Mouse (Mus musculus): ENCODE results near the gene Nhej1. TPM values are rescaled to one million over a fixed set of nuclear protein-coding genes. Genes with fewer than 3 reads are reported as not detected.
A peak's percentile ranks its signal among the peaks of the same experiment; 100 is the strongest.

Nhej1 gene
- total RNA-seq, 2 experiments from 2014 or later: 5.6 to 10.1 TPM

DNA sequence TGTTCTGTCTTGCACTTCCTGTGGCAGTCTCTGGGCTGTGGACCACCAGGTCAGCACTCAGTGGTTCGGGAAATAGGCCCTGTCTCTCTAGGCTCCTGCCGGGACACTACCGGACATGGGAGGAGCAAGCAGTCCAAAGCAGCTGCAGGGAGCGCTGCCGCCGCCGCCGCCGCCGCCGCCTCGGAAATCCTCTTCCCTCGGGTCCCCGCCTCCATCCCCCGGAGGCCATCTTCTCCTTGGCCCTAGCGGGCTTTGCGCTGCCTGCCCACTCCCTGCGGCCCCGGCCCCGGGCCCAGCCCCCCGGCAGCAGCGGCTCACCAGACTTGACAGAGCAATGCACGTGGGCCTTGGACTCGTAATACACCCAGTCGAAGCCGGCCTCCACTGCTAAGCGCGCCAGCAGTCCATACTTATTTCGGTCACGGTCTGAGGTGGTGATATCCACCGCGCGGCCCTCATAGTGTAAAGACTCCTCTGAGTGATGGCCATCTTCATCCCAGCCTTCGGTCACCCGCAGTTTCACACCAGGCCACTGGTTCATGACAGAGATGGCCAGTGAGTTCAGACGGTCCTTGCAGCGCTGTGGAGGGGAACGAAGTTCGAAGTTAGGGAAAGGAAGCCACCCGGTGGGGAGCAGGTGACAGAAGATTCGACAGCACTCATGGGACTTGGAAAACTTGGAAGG lies 176.9 kb downstream of the Nhej1 start:
- peak; percentile 46 for ATAC-seq (replicated peaks; ENCODE audit: poor library complexity, severe bottlenecking)

DNA sequence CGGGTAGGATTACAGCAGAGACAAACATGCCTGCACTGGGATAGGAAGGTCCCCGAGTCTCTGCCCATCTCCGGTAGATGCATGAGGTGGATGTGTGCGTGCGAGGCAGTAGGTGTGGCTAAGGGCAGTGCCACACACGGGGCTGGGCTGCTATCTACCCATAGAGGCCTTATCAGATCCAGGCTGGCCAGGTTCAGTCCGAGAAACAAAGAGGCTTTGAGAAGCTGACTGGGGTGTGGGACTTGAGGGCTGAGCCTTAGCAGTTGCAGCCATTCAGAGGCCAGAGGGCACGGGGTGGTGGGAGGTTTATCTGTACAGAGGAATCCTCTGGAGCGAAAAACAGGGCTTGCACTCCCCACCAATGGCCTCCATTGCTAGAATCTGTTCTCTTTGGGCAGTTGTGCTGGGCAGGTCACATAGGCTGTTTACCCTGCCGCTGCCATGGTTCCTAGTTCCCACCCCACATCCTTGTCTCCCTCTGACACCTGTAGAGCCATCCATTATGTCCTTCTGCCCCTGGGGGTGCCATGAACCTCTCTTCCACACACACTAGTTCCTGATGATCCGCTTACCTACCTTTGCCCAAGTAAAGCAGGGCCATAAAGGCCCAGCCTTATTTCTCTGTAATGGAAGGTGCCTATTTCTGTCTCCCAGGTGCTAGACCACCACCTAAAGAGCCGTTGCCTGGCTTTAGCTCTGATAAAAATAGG lies 183.2 kb downstream of the Nhej1 start:
- ATAC-seq (replicated peaks; ENCODE audit: poor library complexity, severe bottlenecking): no peak

DNA sequence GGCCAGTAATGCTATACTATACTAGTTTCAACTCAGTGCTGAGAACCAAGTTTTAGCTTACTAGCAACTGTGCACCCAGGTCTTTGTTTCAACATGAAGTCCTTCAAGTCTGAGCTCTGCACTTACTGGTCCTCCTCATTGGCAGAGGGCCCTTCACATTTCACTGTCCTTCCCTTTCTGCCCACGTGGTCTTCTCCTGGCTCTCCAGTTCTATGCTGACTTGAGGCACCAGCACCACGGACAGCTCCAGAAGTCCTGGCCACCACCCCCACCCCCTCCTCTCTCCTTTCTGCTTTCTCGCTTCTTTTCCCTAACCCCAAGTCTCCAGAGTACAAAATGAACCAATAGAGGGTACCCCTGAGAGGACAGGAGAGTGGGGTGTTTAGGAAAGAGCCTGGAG lies 185.2 kb downstream of the Nhej1 start:
- 0 out of 2 replicates have a peak, but pooled peaks have one; percentile 35 for ATAC-seq (replicated peaks; ENCODE audit: poor library complexity, severe bottlenecking)

DNA sequence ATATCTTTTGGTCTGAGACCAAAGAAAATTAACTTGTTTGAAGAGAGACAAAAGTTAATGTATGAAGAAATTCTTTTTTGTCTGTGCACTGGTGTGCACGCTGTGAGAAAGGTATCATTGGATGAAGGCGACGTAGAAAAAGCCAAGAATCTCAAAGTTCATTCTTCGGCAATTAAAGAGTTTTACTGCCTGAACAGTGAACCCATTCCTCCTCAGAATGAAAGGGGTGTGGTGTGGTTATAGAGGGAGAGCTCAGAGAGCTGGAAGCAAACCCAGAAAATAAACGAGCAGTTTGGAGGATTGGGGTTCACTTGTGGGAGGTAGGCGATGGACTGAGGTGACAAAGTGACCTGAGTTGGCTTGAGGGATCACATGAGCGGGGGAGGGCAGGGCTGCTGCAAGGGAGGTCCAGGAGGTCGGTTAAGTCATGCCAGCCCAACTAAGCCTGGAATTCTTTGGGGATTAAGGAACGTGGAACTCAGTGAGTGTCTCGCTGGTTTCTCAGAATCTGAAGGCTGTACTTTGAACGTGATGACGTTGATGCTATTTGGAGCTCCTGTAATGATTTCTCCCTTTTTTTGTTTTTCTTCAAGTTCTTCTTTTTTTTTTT lies 188.7 kb downstream of the Nhej1 start:
- ATAC-seq (replicated peaks; ENCODE audit: poor library complexity, severe bottlenecking): no peak

DNA sequence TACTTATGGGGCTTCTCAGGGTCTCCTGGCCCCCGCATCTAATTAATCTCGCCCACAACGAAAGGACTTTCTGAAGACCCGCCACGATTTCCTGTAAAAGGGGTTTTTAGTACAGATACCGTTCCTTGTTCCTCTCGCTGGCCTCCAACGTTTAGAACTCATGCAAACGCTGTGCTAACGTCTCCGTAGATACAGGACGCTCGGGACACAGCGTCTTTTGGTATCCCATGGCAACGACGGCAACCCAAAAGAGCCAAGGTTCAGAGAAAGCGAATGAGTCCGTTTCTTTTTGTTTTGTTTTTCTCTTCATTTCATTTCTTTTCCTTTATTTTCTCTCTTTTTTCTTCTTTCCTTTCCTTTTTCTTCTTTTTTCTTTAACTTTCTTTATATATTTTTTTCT lies 189.6 kb downstream of the Nhej1 start, which contains the start of gene Cfap65:
Cfap65 (minus strand) TSS at position 198 of the 400 bp plus-strand sequence.
- ATAC-seq (replicated peaks; ENCODE audit: poor library complexity, severe bottlenecking): no peak

DNA sequence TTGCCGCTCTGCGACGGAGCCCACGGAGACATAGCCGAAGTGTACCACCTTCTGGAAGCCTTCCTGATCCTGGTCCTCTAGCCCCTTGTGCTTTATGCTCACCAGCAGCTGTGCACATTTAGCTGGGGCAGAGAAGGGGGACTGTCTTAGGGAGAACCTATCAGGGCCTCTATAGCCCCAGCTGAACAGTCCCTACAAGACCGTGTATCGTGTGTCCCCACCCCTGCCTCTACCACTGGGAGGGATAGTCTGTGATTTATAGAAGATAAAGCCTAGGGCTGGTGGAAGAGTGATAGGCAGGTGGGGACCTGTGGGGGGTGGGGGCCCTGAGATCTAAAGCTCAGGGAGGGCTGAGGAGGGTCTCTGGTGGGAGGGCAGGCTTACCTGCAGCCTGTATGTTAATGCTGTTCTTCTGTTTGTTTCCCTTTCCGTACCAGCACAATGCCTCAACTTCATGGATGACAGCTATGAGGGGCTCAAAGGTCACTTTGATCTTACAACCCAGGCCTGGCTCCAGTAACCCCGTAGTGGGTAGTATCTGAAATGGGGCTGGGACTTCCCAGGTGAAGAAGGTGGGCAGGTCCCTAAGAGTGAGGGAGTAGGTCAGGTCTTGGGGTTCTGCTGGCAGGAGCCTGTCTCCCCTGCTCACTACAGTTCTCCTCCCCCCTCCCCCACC lies 197.2 kb downstream of the Nhej1 start:
- ATAC-seq (replicated peaks; ENCODE audit: poor library complexity, severe bottlenecking): no peak

DNA sequence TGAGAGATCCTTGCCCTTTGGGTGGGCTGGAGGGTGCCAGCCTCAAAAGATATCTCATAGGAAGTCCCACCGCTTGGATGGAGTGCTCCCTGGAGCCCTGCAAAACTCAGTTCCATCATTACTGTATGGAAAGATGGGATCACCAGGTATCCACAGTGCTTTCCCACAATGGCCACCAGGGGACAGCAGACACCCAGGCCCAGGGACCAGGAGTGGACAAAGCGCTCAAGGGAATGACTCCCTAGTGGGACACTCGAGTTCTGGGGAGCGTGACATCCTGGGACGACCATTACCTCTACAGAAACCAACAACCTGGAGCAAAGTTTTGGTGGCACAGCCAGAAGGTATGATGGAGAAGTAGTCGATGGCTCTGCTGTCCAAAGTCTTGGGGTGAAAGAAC lies 198.3 kb downstream of the Nhej1 start:
- 0 out of 2 replicates have a peak, but pooled peaks have one; percentile 46 for ATAC-seq (replicated peaks; ENCODE audit: poor library complexity, severe bottlenecking)

DNA sequence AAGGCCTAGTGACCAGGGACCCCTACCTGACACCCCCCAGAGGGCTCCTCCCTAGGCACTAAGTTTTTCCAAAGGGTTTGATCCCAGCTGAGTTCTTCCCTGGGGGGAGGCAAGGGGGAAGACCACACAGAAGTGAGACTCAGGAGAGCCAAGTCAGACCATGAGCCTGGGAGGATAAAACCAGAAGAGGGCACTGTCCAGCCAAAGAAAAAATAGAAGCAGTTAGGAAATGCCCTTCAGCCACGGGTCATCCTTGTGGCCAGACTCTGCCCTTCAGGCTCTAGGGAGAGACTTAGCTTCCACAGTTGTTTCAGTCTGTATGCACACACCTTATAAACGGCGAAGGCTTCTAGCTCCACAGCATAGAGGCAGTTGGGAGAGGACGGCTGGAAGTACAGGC lies 200.5 kb downstream of the Nhej1 start:
- no peak for ATAC-seq (replicated peaks; ENCODE audit: poor library complexity, severe bottlenecking)

Other genes starting within 250 kb of the Nhej1 start
- not detected in 2 replicates for gene Fev, start 239.8 kb downstream of the Nhej1 start, total RNA-seq (2014; fragmentation: Nextera tagmentation)
- gene Fev, start 239.8 kb downstream of the Nhej1 start, total RNA-seq (2017): not detected in 2 replicates
- not detected in 2 replicates for gene Cryba2, start 232.1 kb downstream of the Nhej1 start, total RNA-seq (2014; fragmentation: Nextera tagmentation)
- gene Cryba2, start 232.1 kb downstream of the Nhej1 start, total RNA-seq (2017): not detected in 2 replicates
- gene Cfap65, start 189.6 kb downstream of the Nhej1 start, total RNA-seq (2014; fragmentation: Nextera tagmentation): not detected in 2 replicates
- gene Cfap65, start 189.6 kb downstream of the Nhej1 start, total RNA-seq (2017): not detected in 2 replicates
- not detected in 2 replicates for gene Ihh, start 173.5 kb downstream of the Nhej1 start, total RNA-seq (2014; fragmentation: Nextera tagmentation)
- not detected in 2 replicates for gene Ihh, start 173.5 kb downstream of the Nhej1 start, total RNA-seq (2017)
- gene Slc23a3, start 8.7 kb upstream of the Nhej1 start, total RNA-seq (2014; fragmentation: Nextera tagmentation): 1.4 TPM in 1 of 2 replicates, not detected in the other
- not detected in 2 replicates for gene Slc23a3, start 8.7 kb upstream of the Nhej1 start, total RNA-seq (2017)
- 31.3 and 33.9 TPM in 2 replicates for gene Cnppd1, start 17.5 kb upstream of the Nhej1 start, total RNA-seq (2014; fragmentation: Nextera tagmentation)
- gene Cnppd1, start 17.5 kb upstream of the Nhej1 start, total RNA-seq (2017): 33.0 and 36.4 TPM in 2 replicates
- 38.3 and 68.0 TPM in 2 replicates for gene Retreg2, start 17.6 kb upstream of the Nhej1 start, total RNA-seq (2014; fragmentation: Nextera tagmentation)
- 35.5 and 52.0 TPM in 2 replicates for gene Retreg2, start 17.6 kb upstream of the Nhej1 start, total RNA-seq (2017)
- gene Zfand2b, start 43.4 kb upstream of the Nhej1 start, total RNA-seq (2014; fragmentation: Nextera tagmentation): 18.4 and 19.0 TPM in 2 replicates
- gene Zfand2b, start 43.4 kb upstream of the Nhej1 start, total RNA-seq (2017): 9.5 and 18.2 TPM in 2 replicates
- gene Abcb6, start 55.2 kb upstream of the Nhej1 start, total RNA-seq (2014; fragmentation: Nextera tagmentation): 8.9 and 10.1 TPM in 2 replicates
- 7.5 and 8.4 TPM in 2 replicates for gene Abcb6, start 55.2 kb upstream of the Nhej1 start, total RNA-seq (2017)
- gene Ankzf1, start 67.0 kb upstream of the Nhej1 start, total RNA-seq (2014; fragmentation: Nextera tagmentation): 11.3 and 11.6 TPM in 2 replicates
- gene Ankzf1, start 67.0 kb upstream of the Nhej1 start, total RNA-seq (2017): 20.0 and 20.9 TPM in 2 replicates
- 21.5 and 25.7 TPM in 2 replicates for gene Atg9a, start 67.0 kb upstream of the Nhej1 start, total RNA-seq (2014; fragmentation: Nextera tagmentation)
- 5.1 and 13.4 TPM in 2 replicates for gene Atg9a, start 67.0 kb upstream of the Nhej1 start, total RNA-seq (2017)
- gene Glb1l, start 85.6 kb upstream of the Nhej1 start, total RNA-seq (2014; fragmentation: Nextera tagmentation): 37.1 and 57.6 TPM in 2 replicates
- gene Glb1l, start 85.6 kb upstream of the Nhej1 start, total RNA-seq (2017): 13.0 and 15.0 TPM in 2 replicates
- 212 and 224 TPM in 2 replicates for gene Stk16, start 85.6 kb upstream of the Nhej1 start, total RNA-seq (2014; fragmentation: Nextera tagmentation)
- gene Stk16, start 85.6 kb upstream of the Nhej1 start, total RNA-seq (2017): 152 and 160 TPM in 2 replicates
- 541 and 690 TPM in 2 replicates for gene Tuba4a, start 94.7 kb upstream of the Nhej1 start, total RNA-seq (2014; fragmentation: Nextera tagmentation)
- gene Tuba4a, start 94.7 kb upstream of the Nhej1 start, total RNA-seq (2017): 491 and 534 TPM in 2 replicates
- not detected in 2 replicates for gene A630095N17Rik, start 106.9 kb upstream of the Nhej1 start, total RNA-seq (2014; fragmentation: Nextera tagmentation)
- gene A630095N17Rik, start 106.9 kb upstream of the Nhej1 start, total RNA-seq (2017): 2.7 TPM in 1 of 2 replicates, not detected in the other
- gene Dnajb2, start 111.2 kb upstream of the Nhej1 start, total RNA-seq (2014; fragmentation: Nextera tagmentation): 0.66 and 4.1 TPM in 2 replicates
- gene Dnajb2, start 111.2 kb upstream of the Nhej1 start, total RNA-seq (2017): 1.5 and 1.6 TPM in 2 replicates
- not detected in 2 replicates for gene Ptprn, start 139.3 kb upstream of the Nhej1 start, total RNA-seq (2014; fragmentation: Nextera tagmentation)
- not detected in 2 replicates for gene Ptprn, start 139.3 kb upstream of the Nhej1 start, total RNA-seq (2017)
- not detected in 2 replicates for gene Resp18, start 153.2 kb upstream of the Nhej1 start, total RNA-seq (2014; fragmentation: Nextera tagmentation)
- gene Resp18, start 153.2 kb upstream of the Nhej1 start, total RNA-seq (2017): not detected in 2 replicates
- 35.6 and 44.7 TPM in 2 replicates for gene Dnpep, start 192.8 kb upstream of the Nhej1 start, total RNA-seq (2014; fragmentation: Nextera tagmentation)
- gene Dnpep, start 192.8 kb upstream of the Nhej1 start, total RNA-seq (2017): 26.6 and 47.7 TPM in 2 replicates
- gene Des, start 235.1 kb upstream of the Nhej1 start, total RNA-seq (2014; fragmentation: Nextera tagmentation): not detected in 2 replicates
- not detected in 2 replicates for gene Des, start 235.1 kb upstream of the Nhej1 start, total RNA-seq (2017)